Mouse (Mus musculus): ENCODE data around the gene Epb41. TPM values are rescaled to one million over a fixed set of nuclear protein-coding genes. Genes with fewer than 3 reads are reported as not detected.

Gene Epb41
- total RNA-seq (2021) (100 to 1,000 TPM; 128 to 256 TPM), polyA plus RNA-seq (2012; rRNA removed) (58.7 and 62.5 TPM in 2 replicates)
- long read RNA-seq, full-length matches to known transcripts, result 7 of 64 reads
- long read RNA-seq, partial matches to known transcripts, result 7 of 64 reads
- long read RNA-seq, other reads (novel, unspliced or antisense), result 50 of 64 reads

DNA sequence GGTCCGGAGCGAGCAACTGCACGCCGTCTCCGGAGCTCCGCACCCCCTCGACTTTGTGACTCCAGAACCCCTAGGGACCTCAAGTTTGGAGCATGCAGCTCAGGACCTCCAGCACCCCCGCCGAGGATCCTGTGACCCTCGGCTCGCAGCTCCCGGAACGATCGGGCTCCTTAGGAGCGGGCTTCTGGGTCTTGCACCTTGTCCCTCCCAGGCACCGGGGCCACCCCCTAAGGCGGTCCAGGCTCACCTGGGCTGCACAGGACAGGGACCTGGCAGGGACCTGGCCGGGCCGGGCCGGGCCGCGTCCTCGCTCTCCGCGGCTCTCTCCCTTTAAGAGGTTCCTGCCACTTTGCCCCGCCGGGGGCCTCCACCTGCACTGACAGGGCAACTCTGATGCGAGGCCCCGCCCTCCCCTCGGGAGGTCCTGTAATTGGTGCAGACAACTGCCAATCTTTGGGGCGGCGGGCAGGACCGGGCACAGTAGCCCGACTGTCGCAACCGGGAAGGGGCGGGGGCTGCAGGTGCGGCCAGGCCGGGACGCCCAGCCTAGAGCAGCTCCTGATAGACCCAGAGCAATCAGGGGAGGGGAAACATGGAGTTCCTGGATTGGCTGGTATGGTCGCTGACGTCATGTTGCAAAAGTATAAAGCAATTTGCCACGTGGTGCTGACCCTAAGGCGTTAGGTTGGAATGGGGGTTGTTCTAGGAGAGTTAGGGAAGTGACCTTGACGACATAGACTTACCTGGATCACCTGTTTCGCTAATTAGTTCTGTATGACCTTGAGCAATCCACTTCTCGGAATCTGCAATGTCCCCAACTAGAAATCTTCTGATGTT, at the start of gene Epb41:
Epb41 (minus strand) TSS at position 389 of the 837 bp plus-strand sequence.
- Histone ChIP-seq H3K4me3 (peak within 1 kb of the TSS; percentile 85), H3K79me2 (replicated peaks; ENCODE audit: control insufficient read depth, insufficient read depth, low read length) (0 out of 2 replicates have a peak, but pooled peaks cover 4% of the 10 kb centered on the region), H3K27ac (peak within 1 kb of the TSS; percentile 91), H3K9ac (ENCODE audit: low read depth, low read length) (peak within 1 kb of the TSS; percentile 96), H3K27me3 (ENCODE audit: control insufficient read depth, insufficient read depth, low read length) (no peaks in the 10 kb centered on the region), H3K4me1 (ENCODE audit: control insufficient read depth, insufficient read depth, low read length) (peaks cover 17% of the 10 kb centered on the region), H3K36me3 (ENCODE audit: control insufficient read depth, insufficient read depth, low read length) (0 out of 2 replicates have a peak, but pooled peaks cover 2% of the 10 kb centered on the region)
- 2% methylated on average over 47 of the region's 47 CpGs for WGBS
- DNase-seq, result peak; percentile 99
- TF ChIP-seq EP300 (IDR thresholded peaks at IDR 0.05; ENCODE audit: insufficient read depth, low read depth, low read length) (0 out of 2 replicates have a peak, but pooled peaks have one; percentile 47), POLR2A (IDR thresholded peaks at IDR 0.05; ENCODE audit: insufficient read depth, low read depth, low read length) (peak; percentile 68), CTCF (IDR thresholded peaks at IDR 0.05) (no peak; the same call in 1 of the 2 replicates)
- intact Hi-C loops (cut with DNase I), result loop anchor here (2.0 kb wide), 1 partner anchor 42 kb away; no protein-coding TSS in a partner anchor

GRCm38 (mm10) chr4:132123166-132123565, 48.0 kb upstream of the Epb41 start:
- Histone ChIP-seq H3K4me3 (no peak overlapping the region), H3K9ac (ENCODE audit: low read depth, low read length) (no peak overlapping the region), H3K36me3 (ENCODE audit: control insufficient read depth, insufficient read depth, low read length) (no peaks in the 10 kb centered on the region), H3K79me2 (replicated peaks; ENCODE audit: control insufficient read depth, insufficient read depth, low read length) (no peaks in the 10 kb centered on the region), H3K27ac (no peak overlapping the region), H3K27me3 (ENCODE audit: control insufficient read depth, insufficient read depth, low read length) (no peaks in the 10 kb centered on the region), H3K4me1 (ENCODE audit: control insufficient read depth, insufficient read depth, low read length) (no peaks in the 10 kb centered on the region)
- 47% methylated on average over 1 of the region's 1 CpGs for WGBS
- intact Hi-C loops (cut with DNase I), result no loop called here
- TF ChIP-seq EP300 (IDR thresholded peaks at IDR 0.05; ENCODE audit: insufficient read depth, low read depth, low read length), result no peak
- TF ChIP-seq POLR2A (IDR thresholded peaks at IDR 0.05; ENCODE audit: insufficient read depth, low read depth, low read length), result no peak
- no peak for TF ChIP-seq CTCF (IDR thresholded peaks at IDR 0.05)
- no peak for DNase-seq

DNA sequence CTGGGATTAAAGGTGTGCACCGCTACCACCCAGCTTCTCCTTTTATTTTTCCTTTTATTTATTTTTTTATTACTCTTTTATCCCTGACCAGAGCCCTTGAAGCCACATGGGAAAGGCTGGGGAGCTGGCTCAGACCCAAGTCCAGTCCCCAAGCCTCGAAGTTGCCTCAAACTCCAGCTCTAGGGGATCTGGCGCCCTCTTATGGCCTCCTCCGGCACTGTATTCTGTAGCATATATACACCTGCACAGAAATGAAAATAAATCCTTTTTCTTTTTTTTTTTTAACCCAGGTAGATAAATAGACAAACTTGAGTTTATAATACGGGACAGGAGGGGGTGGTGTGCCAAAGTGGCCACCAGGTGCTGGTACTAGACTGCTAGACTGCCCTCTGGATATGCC, 46.6 kb upstream of the Epb41 start:
- intact Hi-C loops (cut with DNase I), result no loop called here
- 73% methylated on average over 5 of the region's 5 CpGs for WGBS
- DNase-seq, result no peak

GRCm38 (mm10) chr4:132119566-132119965, 44.4 kb upstream of the Epb41 start:
- intact Hi-C loops (cut with DNase I), result no loop called here
- WGBS, result 41% methylated on average over 9 of the region's 9 CpGs
- Histone ChIP-seq H3K4me3 (no peak overlapping the region), H3K36me3 (ENCODE audit: control insufficient read depth, insufficient read depth, low read length) (no peaks in the 10 kb centered on the region), H3K27me3 (ENCODE audit: control insufficient read depth, insufficient read depth, low read length) (no peaks in the 10 kb centered on the region), H3K4me1 (ENCODE audit: control insufficient read depth, insufficient read depth, low read length) (no peaks in the 10 kb centered on the region), H3K79me2 (replicated peaks; ENCODE audit: control insufficient read depth, insufficient read depth, low read length) (no peaks in the 10 kb centered on the region), H3K27ac (no peak overlapping the region), H3K9ac (ENCODE audit: low read depth, low read length) (no peak overlapping the region)
- DNase-seq, result no peak
- no peak for TF ChIP-seq POLR2A (IDR thresholded peaks at IDR 0.05; ENCODE audit: insufficient read depth, low read depth, low read length)
- no peak for TF ChIP-seq CTCF (IDR thresholded peaks at IDR 0.05)
- TF ChIP-seq EP300 (IDR thresholded peaks at IDR 0.05; ENCODE audit: insufficient read depth, low read depth, low read length), result no peak

More for the DNA sequence above, 46.6 kb upstream of the Epb41 start:
- Histone ChIP-seq H3K9ac (ENCODE audit: low read depth, low read length) (no peak overlapping the region), H3K36me3 (ENCODE audit: control insufficient read depth, insufficient read depth, low read length) (no peaks in the 10 kb centered on the region), H3K27me3 (ENCODE audit: control insufficient read depth, insufficient read depth, low read length) (no peaks in the 10 kb centered on the region), H3K27ac (no peak overlapping the region), H3K4me3 (no peak overlapping the region), H3K4me1 (ENCODE audit: control insufficient read depth, insufficient read depth, low read length) (no peaks in the 10 kb centered on the region), H3K79me2 (replicated peaks; ENCODE audit: control insufficient read depth, insufficient read depth, low read length) (no peaks in the 10 kb centered on the region)
- TF ChIP-seq EP300 (IDR thresholded peaks at IDR 0.05; ENCODE audit: insufficient read depth, low read depth, low read length) (no peak), CTCF (IDR thresholded peaks at IDR 0.05) (peak; percentile 31; the same call in 1 of the 2 replicates)

GRCm38 (mm10) chr4:132116315-132116714, 41.2 kb upstream of the Epb41 start:
- Histone ChIP-seq H3K79me2 (replicated peaks; ENCODE audit: control insufficient read depth, insufficient read depth, low read length) (no peaks in the 10 kb centered on the region), H3K4me1 (ENCODE audit: control insufficient read depth, insufficient read depth, low read length) (no peaks in the 10 kb centered on the region), H3K36me3 (ENCODE audit: control insufficient read depth, insufficient read depth, low read length) (no peaks in the 10 kb centered on the region), H3K9ac (ENCODE audit: low read depth, low read length) (no peak overlapping the region), H3K4me3 (no peak overlapping the region), H3K27me3 (ENCODE audit: control insufficient read depth, insufficient read depth, low read length) (no peaks in the 10 kb centered on the region), H3K27ac (no peak overlapping the region)
- 85% methylated on average over 4 of the region's 4 CpGs for WGBS
- intact Hi-C loops (cut with DNase I), result no loop called here
- no peak for DNase-seq
- TF ChIP-seq CTCF (IDR thresholded peaks at IDR 0.05) (no peak), POLR2A (IDR thresholded peaks at IDR 0.05; ENCODE audit: insufficient read depth, low read depth, low read length) (no peak), EP300 (IDR thresholded peaks at IDR 0.05; ENCODE audit: insufficient read depth, low read depth, low read length) (no peak)

Data from heart, adult 2 months (tissue).